Mouse (Mus musculus): ENCODE measurements at regions not wholly inside any gene's neighbourhood (a gene's known extent, or its start where the extent isn't known, plus 50 kb on each side); places are given as distances from the start of the nearest gene placed in this dataset.

- TF ChIP-seq CTCF (IDR thresholded peaks at IDR 0.05; ENCODE audit: extremely low read depth, insufficient read length, insufficient replicate concordance, low read depth, low read length) (no peak), POLR2A (IDR thresholded peaks at IDR 0.05; ENCODE audit: low read depth, low read length) (no peak)
Observed at GRCm38 (mm10) chr7:129134661-129135215, 122.1 kb upstream of the Plpp4 start.
